Mouse (Mus musculus): ENCODE data around the gene Maz. TPM values are rescaled to one million over a fixed set of nuclear protein-coding genes. Genes with fewer than 3 reads are reported as not detected.

The Maz gene
- polyA plus RNA-seq (2015; fragmentation: Nextera tagmentation; extraction: Ambion mirVana), result 47.2 and 48.3 TPM in 2 replicates

DNA sequence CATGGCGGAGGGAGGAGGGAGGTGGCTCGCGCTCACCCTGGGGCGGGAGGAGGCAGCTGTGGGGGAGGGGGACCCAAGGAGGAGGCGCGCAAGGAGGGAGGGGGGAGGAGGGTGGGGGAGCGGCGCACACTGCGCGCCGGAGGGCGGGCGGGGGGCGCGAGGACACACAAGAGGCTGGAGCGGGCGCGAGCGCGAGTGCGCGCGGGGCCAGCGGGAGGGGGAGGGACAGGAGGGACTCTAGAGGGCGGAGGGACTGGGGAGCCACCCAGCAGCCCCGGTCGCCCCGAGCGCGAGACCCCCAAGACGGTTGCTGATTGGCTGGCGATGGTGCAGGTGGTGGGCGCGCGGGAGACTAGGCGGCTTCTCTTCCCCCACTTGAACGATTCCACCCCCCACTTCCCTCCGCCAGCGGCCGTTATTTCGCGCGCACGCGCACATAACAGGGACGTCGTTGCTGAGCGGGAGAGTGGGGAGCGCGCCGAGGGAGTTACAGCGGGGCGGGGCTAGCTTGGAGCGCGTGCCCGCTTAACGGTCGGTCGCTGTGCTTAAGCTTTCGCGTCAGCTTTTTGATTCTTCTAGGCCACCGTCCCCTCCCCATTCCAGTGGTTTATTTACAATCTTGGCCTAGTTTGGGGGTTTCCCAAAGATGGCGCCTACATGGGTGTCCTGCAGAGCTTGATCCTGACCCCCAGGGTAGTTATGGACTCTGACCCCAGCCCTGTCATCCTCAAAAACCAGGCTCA lies at the start of gene Maz:
TSS of gene Maz (minus strand) at position 54 of the 743 bp plus-strand sequence.

DNA sequence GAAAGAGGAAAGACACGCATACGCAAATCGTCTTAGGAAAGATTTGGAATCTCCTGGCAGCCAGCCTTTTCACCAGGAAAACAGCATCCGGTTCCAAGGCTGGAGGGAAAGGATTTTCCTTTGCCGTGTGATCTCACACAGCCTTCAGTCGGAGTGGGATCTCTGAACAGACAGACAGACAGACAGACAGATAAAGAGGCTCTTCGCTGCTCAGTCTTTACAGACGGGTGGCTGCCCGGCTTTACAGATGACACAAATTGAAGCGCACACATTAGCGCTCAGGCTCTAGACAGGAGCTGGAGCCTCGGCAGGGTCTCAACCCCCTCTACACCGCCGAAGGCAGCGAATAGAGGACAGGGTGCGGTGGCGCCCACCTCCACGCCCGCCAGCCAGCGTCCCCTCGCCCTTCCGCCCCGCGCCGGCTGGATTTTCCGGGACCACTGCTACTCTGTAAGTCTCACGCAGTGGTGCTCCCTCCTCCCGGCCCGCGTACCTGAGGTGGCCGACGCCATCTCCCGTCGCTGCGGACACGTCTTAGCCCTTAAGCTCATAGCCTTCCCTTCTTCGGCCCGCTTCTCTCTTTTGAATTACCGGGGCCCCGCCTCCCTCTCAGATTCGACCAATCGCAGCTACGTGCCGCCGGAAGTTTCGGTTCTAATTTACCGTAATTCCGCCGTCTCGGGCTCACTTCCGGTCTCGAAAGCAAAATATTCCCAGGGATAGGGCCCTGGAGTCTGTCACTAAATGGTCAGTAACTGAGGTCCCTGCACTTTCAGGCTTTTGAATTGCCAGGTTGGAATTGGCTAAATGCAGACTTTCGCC lies 15.2 kb upstream of the Maz start, which contains the start of gene Kif22:
TSS of gene Kif22 (minus strand) at position 621 of the 822 bp plus-strand sequence.

DNA sequence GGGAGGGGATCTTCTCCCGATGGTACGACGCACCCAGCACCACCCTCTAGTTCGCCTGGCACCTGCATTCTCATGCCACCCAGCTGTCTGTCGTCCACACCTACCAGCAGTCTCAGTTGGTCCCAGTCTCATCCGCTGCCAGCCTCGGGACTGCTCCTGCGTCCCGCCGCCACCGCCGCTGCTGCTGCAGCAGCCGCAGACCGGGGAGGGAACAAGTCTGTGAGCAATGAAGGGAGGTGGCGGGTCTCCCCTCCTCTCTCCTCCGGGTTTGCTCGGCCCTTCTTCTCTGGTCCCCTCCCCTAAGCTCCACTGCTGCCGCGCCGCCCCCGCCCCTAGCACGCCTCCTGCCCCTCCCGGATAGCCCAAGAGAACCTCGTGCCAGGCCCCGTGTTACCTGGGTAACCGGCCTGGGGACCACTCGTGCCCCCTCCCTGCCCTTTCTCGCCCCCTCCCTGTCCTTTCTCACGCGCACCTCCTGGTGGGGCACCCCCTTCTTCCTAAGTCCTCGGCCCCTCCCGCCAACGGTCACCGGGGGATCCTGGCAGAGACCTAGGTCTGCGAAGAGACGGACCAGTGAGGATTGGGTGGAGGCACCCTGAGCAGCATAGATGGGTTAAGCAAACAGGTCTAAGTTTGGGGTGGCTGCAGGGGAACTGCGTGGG lies 5.8 kb downstream of the Maz start, which contains the start of the genes Gm42742 and Prrt2:
TSS of gene Gm42742 (minus strand) at position 197 of the 662 bp plus-strand sequence.
TSS of gene Prrt2 (minus strand) at position 311 of the 662 bp plus-strand sequence.

DNA sequence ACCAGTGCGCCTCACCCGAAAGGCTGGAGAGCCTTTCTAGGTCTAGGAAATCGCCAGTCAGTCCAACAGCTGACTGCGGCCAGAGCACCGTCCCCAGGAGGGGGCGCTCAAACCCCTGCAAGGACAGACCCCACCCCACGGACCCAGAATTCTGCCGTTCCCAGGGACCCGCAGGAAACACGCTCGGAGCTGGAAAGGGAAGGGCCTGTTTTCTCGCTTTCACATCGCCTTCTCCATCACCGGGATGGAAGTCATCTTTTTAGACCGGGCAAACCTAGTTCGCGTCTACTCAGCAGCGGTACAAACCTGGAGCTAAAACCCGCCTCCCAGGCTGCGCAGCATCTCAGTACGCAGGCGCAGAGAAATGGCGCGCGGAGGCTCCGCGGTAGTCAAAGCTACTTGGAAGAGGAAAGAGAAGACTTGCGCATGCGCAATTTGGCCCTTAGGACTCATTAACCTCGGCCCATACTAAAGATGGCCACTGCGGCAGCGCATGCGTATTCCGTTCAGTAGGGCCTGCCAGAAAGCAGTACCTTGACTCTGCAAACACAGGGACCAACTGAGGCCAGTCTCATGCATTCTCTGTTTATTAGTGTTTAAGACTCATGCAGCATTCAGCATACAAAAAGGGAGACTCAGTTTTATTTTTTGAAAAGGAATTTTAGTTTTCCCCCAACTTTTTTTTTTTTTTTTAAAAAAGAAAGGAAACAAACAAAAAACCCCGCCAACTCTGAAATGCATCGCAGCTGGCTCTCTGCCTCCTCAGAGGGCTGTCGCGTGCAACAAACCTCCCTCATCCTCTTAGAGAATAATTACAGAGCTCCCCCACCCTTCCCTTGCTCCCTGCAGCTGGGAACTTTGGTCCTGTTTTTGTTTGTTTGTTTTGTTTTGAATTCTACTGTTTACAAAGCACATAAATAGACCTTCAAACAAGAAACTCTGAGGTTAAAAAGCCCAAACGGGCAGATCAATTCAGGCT lies 9.6 kb downstream of the Maz start, which contains the start of gene Pagr1a:
TSS of gene Pagr1a (minus strand) at position 382 of the 979 bp plus-strand sequence.

DNA sequence TGATC lies 10.6 kb downstream of the Maz start, which contains the start of gene Pagr1b:
TSS of gene Pagr1b (minus strand) at position 4 of the 5 bp plus-strand sequence.

DNA sequence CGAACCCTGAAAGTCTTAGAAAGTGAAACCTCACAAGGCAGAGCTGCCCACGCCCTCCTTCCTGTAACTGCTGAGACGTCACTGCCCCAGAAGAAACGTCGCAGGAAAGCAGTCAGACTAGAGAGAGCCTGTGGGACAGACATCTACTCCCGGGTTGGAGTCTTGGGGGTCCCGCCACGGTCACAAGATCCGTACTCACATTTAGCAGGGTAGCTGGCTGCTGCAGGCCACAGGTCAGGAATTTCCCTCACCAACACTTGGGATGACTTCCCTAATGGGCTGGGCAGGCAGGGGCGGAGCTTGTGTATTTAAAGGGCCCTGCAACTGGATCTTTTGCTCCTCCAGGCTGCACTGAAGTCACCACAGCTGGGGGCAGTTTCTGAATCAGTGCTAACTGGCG lies 12.5 kb downstream of the Maz start, which contains the start of gene Mvp:
TSS of gene Mvp (minus strand) at position 302 of the 400 bp plus-strand sequence.

DNA sequence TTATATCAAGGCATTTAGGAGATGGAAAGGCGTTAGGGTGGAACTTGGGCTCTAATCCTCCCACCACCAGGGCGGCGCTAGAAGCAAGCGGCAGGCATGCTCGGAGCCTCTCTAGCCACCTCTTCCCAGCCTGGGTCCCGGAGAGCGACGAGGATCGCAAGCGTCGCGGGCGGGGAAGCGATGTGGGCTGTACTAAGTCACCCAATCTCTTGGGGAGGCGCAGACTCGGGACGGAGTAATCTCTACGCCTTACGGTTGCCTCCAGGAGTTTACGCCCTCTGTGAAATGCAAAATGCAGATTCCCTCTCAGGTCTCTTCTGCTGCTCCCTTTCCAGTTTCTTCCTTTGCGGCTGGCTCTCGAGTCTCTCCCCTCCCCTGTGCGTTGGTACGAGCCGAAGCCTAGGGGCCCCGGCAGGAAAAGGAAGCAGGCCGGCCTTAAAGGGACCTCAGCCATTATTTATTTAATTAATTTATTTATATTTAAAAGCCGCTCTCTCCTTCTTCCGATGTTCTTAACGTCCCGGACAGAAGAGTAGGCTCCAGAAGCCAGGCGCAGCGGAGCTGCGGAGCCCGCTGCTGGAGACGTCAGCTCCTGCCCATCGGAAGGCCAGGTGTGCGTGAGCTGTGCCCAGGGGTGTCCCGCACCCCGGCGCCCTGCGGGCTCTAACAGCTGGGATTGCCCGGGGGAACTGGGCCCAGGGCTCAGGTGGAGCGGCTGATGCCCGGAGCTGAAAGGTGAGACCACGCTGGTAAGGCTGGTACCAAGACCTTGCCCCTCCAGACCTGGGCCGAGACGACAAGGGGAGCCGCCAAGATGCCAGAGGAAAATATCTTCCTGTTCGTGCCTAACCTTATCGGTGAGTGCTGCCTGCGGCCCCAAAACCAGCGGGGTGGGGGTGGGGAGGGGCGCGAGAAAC lies 50.6 kb downstream of the Maz start, which contains the start of gene Cdiptos:
TSS of gene Cdiptos (minus strand) at position 149 of the 917 bp plus-strand sequence.

DNA sequence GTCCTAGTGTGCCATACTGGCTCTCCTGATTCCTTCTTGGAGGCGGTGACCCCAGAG lies 51.1 kb downstream of the Maz start, which contains the start of gene Cdipt:
TSS of gene Cdipt (plus strand) at position 22 of the 57 bp plus-strand sequence.

Other genes starting within 250 kb of the Maz start
- gene Tbx6, start 245.6 kb downstream of the Maz start, polyA plus RNA-seq (2015; fragmentation: Nextera tagmentation; extraction: Ambion mirVana), result 0.81 and 1.0 TPM in 2 replicates
- 134 and 141 TPM in 2 replicates for gene Ppp4c, start 234.5 kb downstream of the Maz start, polyA plus RNA-seq (2015; fragmentation: Nextera tagmentation; extraction: Ambion mirVana)
- gene Fam57b, start 229.4 kb downstream of the Maz start, polyA plus RNA-seq (2015; fragmentation: Nextera tagmentation; extraction: Ambion mirVana), result 0.16 TPM in 1 of 2 replicates, not detected in the other
- not detected in 2 replicates for gene 4930451I11Rik, start 195.4 kb downstream of the Maz start, polyA plus RNA-seq (2015; fragmentation: Nextera tagmentation; extraction: Ambion mirVana)
- not detected in 2 replicates for gene Doc2a, start 179.6 kb downstream of the Maz start, polyA plus RNA-seq (2015; fragmentation: Nextera tagmentation; extraction: Ambion mirVana)
- gene Hirip3, start 165.1 kb downstream of the Maz start, polyA plus RNA-seq (2015; fragmentation: Nextera tagmentation; extraction: Ambion mirVana), result 22.2 and 23.3 TPM in 2 replicates
- gene Ino80e, start 164.7 kb downstream of the Maz start, polyA plus RNA-seq (2015; fragmentation: Nextera tagmentation; extraction: Ambion mirVana), result 54.5 and 56.4 TPM in 2 replicates
- gene Taok2, start 142.3 kb downstream of the Maz start, polyA plus RNA-seq (2015; fragmentation: Nextera tagmentation; extraction: Ambion mirVana), result 16.8 and 21.7 TPM in 2 replicates
- 27.2 and 31.4 TPM in 2 replicates for gene Tmem219, start 104.1 kb downstream of the Maz start, polyA plus RNA-seq (2015; fragmentation: Nextera tagmentation; extraction: Ambion mirVana)
- gene Kctd13, start 98.2 kb downstream of the Maz start, polyA plus RNA-seq (2015; fragmentation: Nextera tagmentation; extraction: Ambion mirVana), result 9.0 and 9.3 TPM in 2 replicates
- gene Asphd1, start 77.5 kb downstream of the Maz start, polyA plus RNA-seq (2015; fragmentation: Nextera tagmentation; extraction: Ambion mirVana), result 0.12 TPM in 1 of 2 replicates, not detected in the other
- 0.34 and 0.40 TPM in 2 replicates for gene Sez6l2, start 76.5 kb downstream of the Maz start, polyA plus RNA-seq (2015; fragmentation: Nextera tagmentation; extraction: Ambion mirVana)
- 56.1 and 61.1 TPM in 2 replicates for gene Cdipt, start 51.1 kb downstream of the Maz start, polyA plus RNA-seq (2015; fragmentation: Nextera tagmentation; extraction: Ambion mirVana)
- gene Cdiptos, start 50.9 kb downstream of the Maz start, polyA plus RNA-seq (2015; fragmentation: Nextera tagmentation; extraction: Ambion mirVana), result 1.4 and 2.3 TPM in 2 replicates
- gene Mvp, start 12.4 kb downstream of the Maz start, polyA plus RNA-seq (2015; fragmentation: Nextera tagmentation; extraction: Ambion mirVana), result 13.4 and 15.9 TPM in 2 replicates
- not detected in 2 replicates for gene Pagr1b, start 10.6 kb downstream of the Maz start, polyA plus RNA-seq (2015; fragmentation: Nextera tagmentation; extraction: Ambion mirVana)
- gene Pagr1a, start 9.7 kb downstream of the Maz start, polyA plus RNA-seq (2015; fragmentation: Nextera tagmentation; extraction: Ambion mirVana), result 32.5 and 43.1 TPM in 2 replicates
- 3.7 and 10.6 TPM in 2 replicates for gene Gm42742, start 5.9 kb downstream of the Maz start, polyA plus RNA-seq (2015; fragmentation: Nextera tagmentation; extraction: Ambion mirVana)
- gene Prrt2, start 5.8 kb downstream of the Maz start, polyA plus RNA-seq (2015; fragmentation: Nextera tagmentation; extraction: Ambion mirVana), result 0.55 and 0.86 TPM in 2 replicates
- 109 and 120 TPM in 2 replicates for gene Kif22, start 15.4 kb upstream of the Maz start, polyA plus RNA-seq (2015; fragmentation: Nextera tagmentation; extraction: Ambion mirVana)
- 10.1 and 23.2 TPM in 2 replicates for gene Zg16, start 60.3 kb upstream of the Maz start, polyA plus RNA-seq (2015; fragmentation: Nextera tagmentation; extraction: Ambion mirVana)
- 24.3 and 30.3 TPM in 2 replicates for gene AI467606, start 64.3 kb upstream of the Maz start, polyA plus RNA-seq (2015; fragmentation: Nextera tagmentation; extraction: Ambion mirVana)
- 1.4 and 1.5 TPM in 2 replicates for gene Qprt, start 95.2 kb upstream of the Maz start, polyA plus RNA-seq (2015; fragmentation: Nextera tagmentation; extraction: Ambion mirVana)
- 20.0 and 22.3 TPM in 2 replicates for gene Spn, start 110.8 kb upstream of the Maz start, polyA plus RNA-seq (2015; fragmentation: Nextera tagmentation; extraction: Ambion mirVana)
- gene Cd2bp2, start 169.0 kb upstream of the Maz start, polyA plus RNA-seq (2015; fragmentation: Nextera tagmentation; extraction: Ambion mirVana), result 27.7 and 29.2 TPM in 2 replicates
- 21.0 and 22.5 TPM in 2 replicates for gene Tbc1d10b, start 181.4 kb upstream of the Maz start, polyA plus RNA-seq (2015; fragmentation: Nextera tagmentation; extraction: Ambion mirVana)
- gene Mylpf, start 181.9 kb upstream of the Maz start, polyA plus RNA-seq (2015; fragmentation: Nextera tagmentation; extraction: Ambion mirVana), result 34.1 and 37.7 TPM in 2 replicates
- 10.2 and 11.5 TPM in 2 replicates for gene Zfp553, start 206.0 kb upstream of the Maz start, polyA plus RNA-seq (2015; fragmentation: Nextera tagmentation; extraction: Ambion mirVana)
- 44.4 and 49.3 TPM in 2 replicates for gene Sept1, start 206.1 kb upstream of the Maz start, polyA plus RNA-seq (2015; fragmentation: Nextera tagmentation; extraction: Ambion mirVana)
- gene Zfp771, start 217.2 kb upstream of the Maz start, polyA plus RNA-seq (2015; fragmentation: Nextera tagmentation; extraction: Ambion mirVana), result 21.4 and 23.5 TPM in 2 replicates
- gene Dctpp1, start 233.7 kb upstream of the Maz start, polyA plus RNA-seq (2015; fragmentation: Nextera tagmentation; extraction: Ambion mirVana), result 87.9 and 90.1 TPM in 2 replicates
- 77.6 and 80.8 TPM in 2 replicates for gene Sephs2, start 247.0 kb upstream of the Maz start, polyA plus RNA-seq (2015; fragmentation: Nextera tagmentation; extraction: Ambion mirVana)